Mouse (Mus musculus): ENCODE results near the gene Slx4ip. TPM values are rescaled to one million over a fixed set of nuclear protein-coding genes. Genes with fewer than 3 reads are reported as not detected.

The Slx4ip gene
- polyA plus RNA-seq, 1 experiment from 2014 or later, result 4.3 TPM

DNA sequence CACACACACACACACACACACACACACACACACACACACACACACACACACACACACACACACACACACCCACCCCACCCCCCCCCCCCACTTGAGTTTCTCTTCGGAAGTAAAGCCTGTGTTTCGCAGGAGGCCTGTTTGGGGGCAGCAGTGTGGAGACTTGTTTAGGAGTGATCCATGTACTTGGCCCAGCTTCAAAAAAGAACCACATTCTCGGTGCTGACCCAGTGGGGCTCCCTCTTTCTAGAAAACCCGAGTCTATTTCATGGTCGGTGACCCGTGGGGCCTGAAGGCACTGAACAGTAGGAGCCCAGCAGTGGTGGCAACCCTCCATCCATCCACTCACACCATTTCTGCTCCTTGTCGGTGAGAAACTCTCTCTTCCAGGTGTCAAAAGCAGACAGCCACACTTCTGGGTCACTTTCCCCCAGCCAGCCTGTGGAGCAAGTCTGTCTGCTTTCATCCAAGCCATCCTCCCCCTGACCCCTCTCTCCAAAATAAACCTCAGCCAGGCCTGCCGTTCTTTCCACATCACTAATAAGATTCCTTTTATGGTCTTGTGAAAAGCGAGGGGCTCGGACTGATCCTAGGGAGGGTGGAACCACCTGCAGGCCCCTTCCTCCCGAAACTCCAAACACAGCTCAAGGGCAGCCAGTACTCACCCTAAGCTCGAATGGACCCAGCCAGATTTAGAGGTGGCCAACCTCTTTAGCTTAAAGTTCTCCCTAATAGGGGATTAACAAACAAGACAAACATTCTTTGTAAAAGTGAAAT is 222.5 kb downstream of the Slx4ip start:
- DNase-seq (ENCODE audit: low spot score) (peak; percentile 53), ATAC-seq (replicated peaks; ENCODE audit: low FRiP score, low read depth) (no peak)
- peak overlapping the region; percentile 58 for H3K4me3 ChIP-seq (replicated peaks; ENCODE audit: low read depth, low read length)
- H3K9me3 ChIP-seq (replicated peaks; ENCODE audit: low read length), result no peaks in the 10 kb centered on the region
- H3K27ac ChIP-seq, result peak overlapping the region; percentile 98
- 8% methylated on average over 12 of the region's 12 CpGs for WGBS
- TF ChIP-seq CTCF (IDR thresholded peaks at IDR 0.05; ENCODE audit: low read depth), result no peak
- H3K4me2 ChIP-seq (ENCODE audit: low read length), result peak overlapping the region; percentile 77
- H3K9ac ChIP-seq (ENCODE audit: low read depth, low read length), result peak overlapping the region; percentile 82; the same call in 1 of the 2 replicates
- H3K27me3 ChIP-seq (ENCODE audit: insufficient read depth, low read length), result no peaks in the 10 kb centered on the region
- H3K36me3 ChIP-seq (ENCODE audit: insufficient read depth, low read length), result no peaks in the 10 kb centered on the region
- peaks cover 25% of the 10 kb centered on the region for H3K4me1 ChIP-seq (replicated peaks; ENCODE audit: insufficient read depth, low read length)

DNA sequence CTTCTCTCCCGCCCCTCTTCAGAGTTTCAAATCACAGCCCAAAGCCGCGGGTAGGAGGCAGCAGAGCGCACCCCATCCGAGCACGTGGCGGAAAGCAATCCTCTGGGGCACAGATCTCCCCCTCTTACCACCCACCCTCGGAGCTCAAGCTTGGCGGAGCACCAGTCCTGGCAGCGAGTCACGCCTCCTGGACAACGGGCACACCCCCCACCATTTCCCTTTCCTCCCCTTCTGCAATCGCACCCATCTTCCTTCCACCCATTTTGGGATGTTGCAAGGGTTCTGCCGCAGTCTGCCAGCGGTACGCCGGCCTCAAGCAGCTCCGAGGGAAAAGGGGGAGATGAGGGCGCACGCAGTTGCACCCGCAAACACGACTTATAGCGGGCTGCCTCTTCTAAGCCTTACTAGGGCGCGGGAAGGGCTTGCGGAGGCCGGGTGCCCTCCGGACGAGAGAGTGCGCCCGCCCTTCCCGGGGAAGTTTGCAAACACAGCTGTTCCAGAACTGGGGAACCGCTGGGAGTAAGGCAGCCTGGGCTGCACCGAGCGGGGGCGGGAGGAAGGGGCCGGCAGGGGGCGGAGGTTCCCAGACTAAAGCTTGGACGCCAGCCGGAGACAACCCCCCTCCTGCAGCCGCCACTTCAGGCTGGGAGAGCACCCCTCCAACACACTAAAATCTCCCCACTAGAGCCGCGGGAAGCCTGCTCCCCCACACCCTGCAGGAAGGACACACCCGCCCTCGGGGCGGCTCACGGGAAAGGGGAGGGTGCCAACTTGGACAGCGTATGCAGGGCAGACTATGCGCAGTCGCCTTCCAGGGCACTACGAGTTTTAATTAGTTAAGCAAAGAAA is 223.5 kb downstream of the Slx4ip start:
- H3K4me2 ChIP-seq (ENCODE audit: low read length), result peak overlapping the region; percentile 77
- no peaks in the 10 kb centered on the region for H3K36me3 ChIP-seq (ENCODE audit: insufficient read depth, low read length)
- no peaks in the 10 kb centered on the region for H3K9me3 ChIP-seq (replicated peaks; ENCODE audit: low read length)
- no peaks in the 10 kb centered on the region for H3K27me3 ChIP-seq (ENCODE audit: insufficient read depth, low read length)
- DNase-seq (ENCODE audit: low spot score) (peak; percentile 94), ATAC-seq (replicated peaks; ENCODE audit: low FRiP score, low read depth) (peak; percentile 54)
- peak overlapping the region; percentile 98 for H3K27ac ChIP-seq
- WGBS, result 0% methylated on average over 51 of the region's 51 CpGs
- peak overlapping the region; percentile 82 for H3K9ac ChIP-seq (ENCODE audit: low read depth, low read length)
- H3K4me3 ChIP-seq (replicated peaks; ENCODE audit: low read depth, low read length), result peak overlapping the region; percentile 58
- H3K4me1 ChIP-seq (replicated peaks; ENCODE audit: insufficient read depth, low read length), result peaks cover 17% of the 10 kb centered on the region
- TF ChIP-seq CTCF (IDR thresholded peaks at IDR 0.05; ENCODE audit: low read depth), result peak; percentile 72

DNA sequence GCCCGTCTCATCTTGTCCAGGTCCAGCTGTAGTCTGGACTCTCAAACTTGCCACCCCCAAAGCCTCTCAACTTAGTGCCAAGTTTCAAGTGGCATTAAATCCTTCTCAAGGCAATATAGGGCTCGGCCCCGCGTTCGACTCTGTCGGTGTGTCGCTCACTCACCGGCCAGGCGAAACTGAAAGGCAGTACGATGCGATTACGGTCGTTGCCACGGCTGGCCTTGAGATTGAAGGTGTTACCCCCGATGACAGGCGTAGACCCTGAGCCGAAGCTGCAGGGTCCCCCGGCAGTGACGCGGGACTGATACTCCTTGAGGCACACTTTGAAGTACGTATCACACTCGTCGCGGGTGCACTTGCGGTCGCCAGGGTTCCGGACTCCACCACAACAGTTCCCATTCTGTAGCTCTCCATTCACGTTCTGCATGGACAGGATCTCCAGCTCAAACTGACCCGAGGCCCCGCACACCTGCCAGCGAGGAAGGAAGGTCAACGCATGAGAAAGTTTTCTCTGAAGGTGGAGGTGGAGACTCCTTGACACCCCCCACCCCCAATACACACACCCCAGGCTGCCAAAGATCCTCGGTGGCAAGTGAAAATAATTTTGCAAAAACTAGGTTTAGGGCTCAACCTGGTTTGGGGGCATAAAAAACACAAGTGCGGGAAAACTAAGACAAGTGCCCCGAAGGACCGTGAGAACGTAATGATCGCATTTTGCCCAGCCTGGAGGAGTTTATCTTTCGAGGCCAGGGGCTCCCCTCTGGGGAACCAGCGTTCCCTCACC is 224.4 kb downstream of the Slx4ip start:
- Histone ChIP-seq H3K4me1 (replicated peaks; ENCODE audit: insufficient read depth, low read length) (peaks cover 8% of the 10 kb centered on the region; the same call in 1 of the 2 replicates), H3K27me3 (ENCODE audit: insufficient read depth, low read length) (no peaks in the 10 kb centered on the region), H3K9ac (ENCODE audit: low read depth, low read length) (peak overlapping the region; percentile 82), H3K36me3 (ENCODE audit: insufficient read depth, low read length) (no peaks in the 10 kb centered on the region), H3K4me2 (ENCODE audit: low read length) (peak overlapping the region; percentile 77), H3K4me3 (replicated peaks; ENCODE audit: low read depth, low read length) (peak overlapping the region; percentile 58), H3K9me3 (replicated peaks; ENCODE audit: low read length) (no peaks in the 10 kb centered on the region), H3K27ac (peak overlapping the region; percentile 98)
- under 1% methylated on average over 40 of the region's 40 CpGs for WGBS
- ATAC-seq (replicated peaks; ENCODE audit: low FRiP score, low read depth) (no peak), DNase-seq (ENCODE audit: low spot score) (no peak)
- no peak for TF ChIP-seq CTCF (IDR thresholded peaks at IDR 0.05; ENCODE audit: low read depth)

DNA sequence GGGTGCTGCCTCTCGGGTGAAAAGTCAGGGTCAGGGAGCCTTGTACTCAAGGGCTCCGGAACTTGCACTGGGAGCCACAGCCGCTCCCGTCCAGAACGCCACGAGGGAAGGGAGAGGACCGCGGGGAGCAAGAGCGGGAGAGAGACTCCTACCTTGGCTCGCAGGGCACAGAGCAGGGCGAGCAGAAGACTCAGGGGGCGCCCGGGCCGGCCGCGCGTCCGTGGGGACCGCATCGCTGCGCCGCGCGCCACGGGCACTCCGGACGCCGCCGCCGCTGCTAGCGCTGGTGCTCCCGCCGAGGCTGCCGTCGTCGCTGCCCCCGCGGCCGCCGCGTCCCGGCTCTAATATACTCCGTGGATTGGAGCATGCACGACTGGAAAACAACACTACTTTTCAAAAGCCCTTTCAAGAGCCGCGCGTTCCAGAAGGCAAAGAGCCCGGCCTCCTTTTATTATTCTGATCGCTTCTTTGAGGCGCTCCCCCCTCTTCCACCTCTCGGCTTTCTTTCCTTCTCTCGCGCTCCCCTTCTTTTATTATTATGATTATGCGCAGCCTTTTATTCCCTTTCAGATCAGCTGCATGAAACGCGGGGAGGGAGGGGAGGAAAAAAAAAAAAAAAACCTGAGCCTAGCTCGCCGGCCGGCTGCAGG is 225.1 kb downstream of the Slx4ip start, which contains the start of gene Jag1:
TSS of gene Jag1 (minus strand) at position 620 of the 650 bp plus-strand sequence.
- Histone ChIP-seq H3K36me3 (ENCODE audit: insufficient read depth, low read length) (no peaks in the 10 kb centered on the region), H3K27ac (peak within 1 kb of the TSS; percentile 98), H3K9ac (ENCODE audit: low read depth, low read length) (peak within 1 kb of the TSS; percentile 82), H3K4me3 (replicated peaks; ENCODE audit: low read depth, low read length) (peak within 1 kb of the TSS; percentile 58), H3K9me3 (replicated peaks; ENCODE audit: low read length) (no peaks in the 10 kb centered on the region), H3K4me1 (replicated peaks; ENCODE audit: insufficient read depth, low read length) (peaks cover 5% of the 10 kb centered on the region; the same call in 1 of the 2 replicates), H3K4me2 (ENCODE audit: low read length) (peak within 1 kb of the TSS; percentile 77), H3K27me3 (ENCODE audit: insufficient read depth, low read length) (no peaks in the 10 kb centered on the region)
- no peak for TF ChIP-seq CTCF (IDR thresholded peaks at IDR 0.05; ENCODE audit: low read depth)
- ATAC-seq (replicated peaks; ENCODE audit: low FRiP score, low read depth) (no peak), DNase-seq (ENCODE audit: low spot score) (peak; percentile 64)
- WGBS, result under 1% methylated on average over 57 of the region's 59 CpGs

DNA sequence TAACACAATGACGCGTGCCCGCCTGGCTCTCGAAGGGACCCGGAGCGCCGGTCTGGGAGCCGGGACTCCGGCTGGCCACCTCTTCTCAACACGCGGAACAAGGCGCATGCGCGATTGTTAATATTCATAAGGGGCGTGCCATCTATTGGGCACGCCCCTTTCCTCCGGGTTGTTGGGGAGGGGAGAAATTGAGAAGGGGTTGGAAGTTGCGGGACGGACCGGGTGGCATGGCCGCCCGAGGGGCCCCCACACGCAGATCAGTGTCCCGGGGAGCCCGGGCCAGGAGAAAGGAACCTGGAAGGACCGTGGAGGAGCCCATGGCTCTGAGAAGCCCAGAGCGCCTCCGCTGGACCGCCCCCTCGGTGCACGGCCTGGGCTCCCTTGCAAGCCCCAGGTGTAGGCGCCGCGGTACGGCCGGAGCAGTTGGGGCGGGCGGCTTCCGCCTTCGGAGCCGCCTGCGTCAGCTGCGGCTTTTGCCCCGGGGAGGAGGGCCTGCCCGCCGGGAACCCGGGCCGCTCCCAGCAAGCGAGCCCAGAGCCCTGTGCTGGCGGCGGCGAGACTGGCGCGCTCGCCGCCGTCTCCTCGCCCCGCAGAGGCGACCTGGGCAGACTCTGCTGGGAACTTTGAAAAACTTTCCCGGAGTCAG is 225.8 kb downstream of the Slx4ip start:
- under 1% methylated on average over 61 of the region's 61 CpGs for WGBS
- ATAC-seq (replicated peaks; ENCODE audit: low FRiP score, low read depth) (peak; percentile 87), DNase-seq (ENCODE audit: low spot score) (peak; percentile 97)
- Histone ChIP-seq H3K36me3 (ENCODE audit: insufficient read depth, low read length) (no peaks in the 10 kb centered on the region), H3K4me2 (ENCODE audit: low read length) (peak overlapping the region; percentile 77), H3K27me3 (ENCODE audit: insufficient read depth, low read length) (no peaks in the 10 kb centered on the region), H3K9ac (ENCODE audit: low read depth, low read length) (peak overlapping the region; percentile 82), H3K4me3 (replicated peaks; ENCODE audit: low read depth, low read length) (peak overlapping the region; percentile 58), H3K27ac (peak overlapping the region; percentile 98), H3K4me1 (replicated peaks; ENCODE audit: insufficient read depth, low read length) (peaks cover 5% of the 10 kb centered on the region; the same call in 1 of the 2 replicates), H3K9me3 (replicated peaks; ENCODE audit: low read length) (no peaks in the 10 kb centered on the region)
- no peak for TF ChIP-seq CTCF (IDR thresholded peaks at IDR 0.05; ENCODE audit: low read depth)

All from kidney, postnatal 0 days (tissue).